Mouse (Mus musculus) E14TG2a.4 (cell line): ENCODE data around the gene Eml6.
A peak's percentile ranks its signal among the peaks of the same experiment; 100 is the strongest.

ENCODE experiments used
- H3K27me3 ChIP-seq: 2 replicates; pipeline ENCODE4 v1.6.1; 2014; ENCODE audit warnings: low read length, control low read depth; ENCODE audit not compliant: insufficient read depth
- H3K36me3 ChIP-seq: 2 replicates; pipeline ENCODE4 v1.6.1; 2014; ENCODE audit warnings: low read length, control low read depth; ENCODE audit not compliant: insufficient read depth
- H3K4me1 ChIP-seq: replicated peaks from 2 replicates; pipeline ENCODE4 v1.6.1; 2014; ENCODE audit warnings: low read depth, low read length, control low read depth
- H3K4me3 ChIP-seq: replicated peaks from 2 replicates; pipeline ENCODE4 v1.5.1; 2014; ENCODE audit warnings: mild to moderate bottlenecking, low read length
- H3K9me3 ChIP-seq: 2 replicates; pipeline ENCODE4 v1.6.1; 2014; ENCODE audit warnings: low read length, control low read depth
- CTCF ChIP-seq: conservative IDR thresholded peaks from 2 replicates; pipeline ENCODE4 v1.5.1; 2014; ENCODE audit warnings: low read length
- NANOG ChIP-seq: IDR thresholded peaks from 2 replicates; pipeline ENCODE4 v1.6.1; 2014; ENCODE audit warnings: borderline replicate concordance, low read length, mixed read lengths
- POU5F1 ChIP-seq: IDR thresholded peaks from 2 replicates; pipeline ENCODE4 v1.6.1; 2014; ENCODE audit warnings: low read length, borderline replicate concordance

The Eml6 gene

DNA sequence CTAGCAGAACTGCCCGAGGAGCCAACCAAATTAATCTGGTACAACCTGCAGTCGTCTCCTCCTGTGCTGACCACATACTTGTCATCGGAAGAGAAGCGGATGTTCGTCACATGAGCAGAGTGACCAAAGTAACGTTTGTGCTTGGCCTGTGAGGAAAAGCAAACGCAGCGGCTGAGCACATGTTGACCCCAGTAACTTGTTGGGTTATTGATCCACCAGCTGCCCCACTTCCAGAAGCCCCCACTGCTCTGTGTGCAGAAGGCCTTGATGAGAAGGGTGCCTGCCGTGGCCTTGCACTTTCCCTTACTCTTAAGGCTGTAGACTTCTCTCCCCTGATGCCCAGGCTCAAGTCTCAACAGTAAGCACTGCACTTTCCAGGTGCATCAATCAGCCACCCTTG is 279.6 kb downstream of the Eml6 start:
- no peak for TF ChIP-seq CTCF
- TF ChIP-seq POU5F1, result no peak
- no peak for TF ChIP-seq NANOG
- H3K36me3 ChIP-seq, result peaks cover 72% of the 10 kb centered on the region
- no peaks in the 10 kb centered on the region for H3K27me3 ChIP-seq
- no peaks in the 10 kb centered on the region for H3K9me3 ChIP-seq
- no peak overlapping the region for H3K4me3 ChIP-seq
- peaks cover 73% of the 10 kb centered on the region for H3K4me1 ChIP-seq

DNA sequence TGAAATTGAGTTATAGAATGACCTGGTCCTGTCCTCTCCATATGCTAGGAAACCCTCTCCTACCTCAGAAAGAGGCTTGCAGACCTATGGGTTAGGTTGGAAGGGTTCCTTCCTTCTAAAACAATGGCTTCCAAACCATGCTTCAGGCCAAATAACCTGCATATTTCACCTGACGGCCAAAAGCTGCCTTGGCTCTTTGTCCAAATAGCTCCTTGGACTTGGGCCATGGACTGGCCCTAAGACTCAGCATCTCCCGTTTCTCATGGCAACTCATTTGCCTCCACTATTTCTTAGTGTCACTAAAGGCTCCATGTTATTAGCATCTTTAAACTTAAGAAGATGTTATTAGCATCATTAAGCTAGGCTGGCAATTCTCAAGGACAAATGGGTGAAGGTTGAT is 280.3 kb downstream of the Eml6 start:
- H3K9me3 ChIP-seq, result no peaks in the 10 kb centered on the region
- H3K4me3 ChIP-seq, result no peak overlapping the region
- peaks cover 79% of the 10 kb centered on the region for H3K36me3 ChIP-seq
- no peaks in the 10 kb centered on the region for H3K27me3 ChIP-seq
- TF ChIP-seq NANOG, result no peak
- no peak for TF ChIP-seq CTCF
- TF ChIP-seq POU5F1, result no peak
- H3K4me1 ChIP-seq, result peaks cover 79% of the 10 kb centered on the region

DNA sequence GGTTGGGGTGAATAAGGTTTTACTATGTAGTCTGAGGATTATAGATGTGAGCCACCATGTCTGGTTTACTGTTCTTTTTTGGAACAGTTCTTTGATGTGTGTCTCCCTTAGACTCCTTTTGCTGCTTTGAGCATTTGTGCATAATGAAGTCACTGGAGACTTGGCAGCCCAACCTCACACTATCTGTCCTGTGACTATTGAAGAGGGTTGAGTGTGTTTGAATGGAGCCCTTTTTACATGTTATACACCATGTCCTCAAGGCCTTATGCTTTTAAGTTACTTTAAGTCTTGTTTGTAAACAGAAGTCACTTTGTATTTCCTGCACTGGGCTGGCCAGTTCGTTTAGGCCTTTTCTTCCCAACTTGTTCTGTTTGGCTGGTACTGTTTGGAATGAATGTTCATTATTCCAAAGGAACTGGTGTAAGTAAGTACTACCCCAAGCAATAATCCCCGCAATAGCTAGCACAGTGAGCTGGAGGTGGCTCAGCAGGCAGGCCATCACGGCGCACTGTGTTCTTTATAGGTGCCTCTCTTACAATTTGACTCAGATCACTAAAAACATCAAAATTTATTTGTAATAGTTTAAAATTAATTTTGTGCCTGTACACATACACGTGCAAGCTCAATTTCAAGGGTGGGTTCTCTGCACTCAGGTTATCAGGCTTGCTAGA is 280.9 kb downstream of the Eml6 start:
- no peak overlapping the region for H3K4me3 ChIP-seq
- peaks cover 80% of the 10 kb centered on the region for H3K36me3 ChIP-seq
- H3K4me1 ChIP-seq, result peaks cover 82% of the 10 kb centered on the region
- H3K27me3 ChIP-seq, result no peaks in the 10 kb centered on the region
- TF ChIP-seq NANOG (no peak), POU5F1 (no peak), CTCF (no peak)
- H3K9me3 ChIP-seq, result no peaks in the 10 kb centered on the region

DNA sequence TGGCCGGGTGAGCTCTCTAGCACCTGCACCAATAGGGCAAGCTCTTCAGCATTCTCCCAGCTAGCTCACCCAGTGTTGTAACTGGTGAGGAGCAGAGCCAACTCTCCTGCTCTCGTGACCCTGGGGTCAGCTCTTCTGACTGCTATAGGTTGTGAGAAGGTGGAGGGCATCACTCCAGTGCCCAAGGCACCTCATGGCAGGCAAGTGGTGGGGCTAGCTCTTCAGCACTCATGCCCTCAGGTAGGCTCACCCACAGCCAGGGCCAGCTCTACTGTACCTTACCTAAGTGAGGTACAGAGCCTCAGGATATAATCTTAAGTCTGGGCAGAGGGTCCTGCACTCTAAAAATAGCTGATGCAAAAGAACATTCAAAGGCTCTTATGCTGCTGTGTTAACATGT is 286.1 kb downstream of the Eml6 start:
- no peaks in the 10 kb centered on the region for H3K9me3 ChIP-seq
- no peaks in the 10 kb centered on the region for H3K27me3 ChIP-seq
- TF ChIP-seq NANOG (no peak), POU5F1 (no peak), CTCF (no peak)
- H3K36me3 ChIP-seq, result peaks cover 90% of the 10 kb centered on the region
- H3K4me3 ChIP-seq, result no peak overlapping the region
- peaks cover 56% of the 10 kb centered on the region for H3K4me1 ChIP-seq

DNA sequence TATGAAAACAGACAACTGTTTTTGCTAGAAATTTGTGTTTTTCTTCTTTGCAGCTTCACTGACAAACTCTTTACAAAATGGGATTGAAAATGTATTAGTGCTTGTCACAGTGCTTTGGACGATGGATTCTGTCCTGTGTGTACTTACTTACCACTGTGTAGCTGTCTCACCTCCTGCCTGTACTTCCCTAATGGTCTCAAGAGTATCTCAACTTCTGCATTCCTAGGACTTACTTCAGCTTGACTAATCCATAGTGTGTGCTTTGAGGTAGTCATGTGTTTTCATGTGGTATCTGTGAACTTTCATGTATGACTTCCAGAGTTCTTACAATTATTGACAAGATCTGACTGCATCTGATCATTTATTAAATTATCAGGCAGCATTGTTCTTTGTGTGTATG is 297.9 kb downstream of the Eml6 start:
- Histone ChIP-seq H3K27me3 (no peaks in the 10 kb centered on the region), H3K4me3 (no peak overlapping the region), H3K36me3 (peaks cover 29% of the 10 kb centered on the region), H3K9me3 (no peaks in the 10 kb centered on the region), H3K4me1 (peaks cover 58% of the 10 kb centered on the region)
- no peak for TF ChIP-seq CTCF
- TF ChIP-seq POU5F1, result no peak

DNA sequence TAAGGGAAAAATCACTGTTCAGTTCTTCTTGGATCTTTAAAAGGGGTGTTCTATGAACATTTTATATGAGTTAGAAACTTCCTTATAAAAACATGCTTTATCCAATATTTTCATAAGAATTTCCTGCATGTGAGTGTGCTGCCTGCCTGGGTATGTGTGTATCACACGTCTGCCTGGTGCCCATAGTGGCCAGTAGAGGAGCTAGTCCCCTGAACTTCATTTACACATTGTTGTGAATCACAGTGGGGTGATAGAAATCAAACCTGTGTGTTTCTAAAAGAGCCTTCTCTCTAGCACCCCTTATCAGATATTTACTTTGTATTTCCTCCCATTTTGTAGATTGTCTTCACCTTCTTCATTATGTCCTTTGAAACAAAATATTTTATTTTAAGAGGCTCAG is 300.2 kb downstream of the Eml6 start:
- Histone ChIP-seq H3K4me3 (no peak overlapping the region), H3K4me1 (peaks cover 72% of the 10 kb centered on the region), H3K9me3 (no peaks in the 10 kb centered on the region), H3K27me3 (no peaks in the 10 kb centered on the region), H3K36me3 (peaks cover 24% of the 10 kb centered on the region)
- no peak for TF ChIP-seq NANOG
- peak; percentile 22; the same call in 1 of the 2 replicates for TF ChIP-seq CTCF

DNA sequence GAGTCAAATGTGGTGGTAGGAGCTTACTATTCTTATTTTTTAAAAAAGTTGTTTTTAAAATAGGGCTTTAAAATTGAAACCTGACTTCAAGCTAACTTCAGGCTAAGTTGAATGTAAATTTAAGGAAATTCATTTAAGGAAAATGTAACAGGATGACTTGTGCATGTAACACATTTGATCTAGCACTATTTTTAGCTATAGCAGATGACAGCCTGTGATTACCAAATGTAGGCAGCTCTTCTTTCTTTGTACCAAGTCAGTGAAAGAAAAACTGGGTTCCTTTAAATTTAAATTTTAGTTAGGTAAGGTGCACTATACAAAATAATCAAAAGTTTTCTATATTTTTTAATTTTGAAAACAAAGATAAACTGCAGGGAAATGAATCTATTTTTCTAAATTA is 300.7 kb downstream of the Eml6 start:
- Histone ChIP-seq H3K27me3 (no peaks in the 10 kb centered on the region), H3K4me1 (peaks cover 76% of the 10 kb centered on the region), H3K9me3 (no peaks in the 10 kb centered on the region), H3K36me3 (peaks cover 26% of the 10 kb centered on the region), H3K4me3 (no peak overlapping the region)
- TF ChIP-seq POU5F1, result no peak
- TF ChIP-seq CTCF, result no peak
- TF ChIP-seq NANOG, result no peak

DNA sequence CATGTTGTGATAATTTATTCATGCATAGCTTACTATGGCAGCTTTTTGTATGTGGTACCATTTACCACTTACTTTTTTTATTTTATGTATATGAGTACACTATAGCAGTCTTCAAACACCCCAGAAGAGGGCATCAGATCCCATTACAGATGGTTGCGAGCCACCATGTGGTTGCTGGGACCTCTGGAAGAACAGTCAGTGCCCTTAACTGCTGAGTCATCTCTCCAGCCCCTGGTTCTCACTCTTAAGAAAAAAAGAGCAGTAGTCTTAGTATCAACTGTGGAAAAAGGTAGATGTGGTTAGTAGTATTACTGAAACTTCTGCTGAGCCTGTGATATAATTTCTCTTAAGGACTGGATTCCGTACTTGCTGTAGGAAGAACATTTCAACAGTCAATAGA is 301.6 kb downstream of the Eml6 start:
- Histone ChIP-seq H3K36me3 (peaks cover 22% of the 10 kb centered on the region), H3K4me3 (no peak overlapping the region), H3K9me3 (no peaks in the 10 kb centered on the region), H3K4me1 (peaks cover 81% of the 10 kb centered on the region), H3K27me3 (no peaks in the 10 kb centered on the region)
- 0 out of 2 replicates have a peak, but pooled peaks have one; percentile 15 for TF ChIP-seq CTCF
- TF ChIP-seq NANOG, result no peak

DNA sequence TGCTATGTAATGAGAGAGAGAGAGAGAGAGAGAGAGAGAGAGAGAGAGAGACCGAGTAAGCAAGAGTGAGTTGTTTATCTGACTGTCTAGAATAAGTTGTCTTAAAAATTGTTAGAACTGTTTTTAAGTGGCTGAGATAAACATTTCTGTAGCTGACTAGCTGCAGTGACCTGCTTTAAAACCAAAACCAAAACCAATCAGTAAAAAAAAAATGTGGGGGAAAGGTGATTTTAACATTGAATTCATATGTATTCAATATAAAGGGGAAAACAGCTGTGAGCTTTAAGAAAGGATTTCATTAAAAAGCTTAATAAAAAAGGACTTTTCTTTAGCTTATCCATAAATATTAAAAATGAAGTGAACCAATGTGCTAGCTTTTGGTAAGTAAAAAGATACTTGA is 306.2 kb downstream of the Eml6 start:
- no peaks in the 10 kb centered on the region for H3K9me3 ChIP-seq
- peaks cover 89% of the 10 kb centered on the region for H3K4me1 ChIP-seq
- no peaks in the 10 kb centered on the region for H3K27me3 ChIP-seq
- peaks cover 11% of the 10 kb centered on the region for H3K36me3 ChIP-seq
- H3K4me3 ChIP-seq, result no peak overlapping the region
- TF ChIP-seq CTCF (no peak), NANOG (no peak), POU5F1 (no peak)
